Mouse (Mus musculus): ENCODE data around the gene Fam169b.

GRCm38 (mm10) chr7:68245681-68246080, 28.0 kb upstream of the Fam169b start:
- TF ChIP-seq GATA1 (IDR thresholded peaks at IDR 0.05; ENCODE audit: borderline replicate concordance, low read length), result no peak
- TF ChIP-seq FLI1 (IDR thresholded peaks at IDR 0.05; ENCODE audit: low read length), result no peak

Data from megakaryocyte, embryonic 14.5 days (primary cell).